Mouse (Mus musculus): ENCODE results near the gene Ankrd65. TPM values are rescaled to one million over a fixed set of nuclear protein-coding genes. Genes with fewer than 3 reads are reported as not detected.

The Ankrd65 gene
- polyA plus RNA-seq, 1 experiment: not detected

DNA sequence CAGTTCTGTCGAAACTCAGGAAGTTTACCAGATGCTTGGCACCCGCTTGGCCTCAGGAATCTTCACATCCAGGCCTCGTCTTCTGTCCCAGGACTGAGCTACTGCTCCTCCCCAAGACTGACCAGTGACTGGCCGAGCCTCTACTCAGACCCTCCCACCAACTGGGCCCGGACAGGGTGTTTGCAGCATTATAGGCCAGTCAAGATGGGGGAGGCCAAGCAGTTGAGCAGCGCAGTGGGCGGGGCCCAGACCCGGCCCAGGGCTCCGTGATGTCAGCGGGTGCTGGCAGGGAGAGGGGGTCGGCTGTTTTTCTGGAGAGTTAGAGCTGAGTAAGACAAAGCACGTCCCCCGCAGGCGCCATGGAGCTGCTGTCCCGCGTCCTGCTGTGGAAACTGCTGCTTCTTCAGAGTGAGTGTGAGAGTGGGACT, 49.3 kb downstream of the Ankrd65 start, which contains the start of gene Mxra8:
Mxra8 (plus strand) TSS at position 198 of the 428 bp plus-strand sequence.
- H3K79me2 ChIP-seq (ENCODE audit: control insufficient read depth, insufficient read depth): peaks cover 6% of the 10 kb centered on the region
- no peaks in the 10 kb centered on the region for H3K27me3 ChIP-seq (ENCODE audit: control insufficient read depth, insufficient read depth, insufficient read length)
- H3K36me3 ChIP-seq (ENCODE audit: control insufficient read depth, insufficient read depth): peaks cover 6% of the 10 kb centered on the region
- peak within 1 kb of the TSS; percentile 78 for H3K4me2 ChIP-seq (ENCODE audit: low read depth)
- H3ac ChIP-seq (ENCODE audit: control insufficient read depth, insufficient read length): peak within 1 kb of the TSS; percentile 2
- TF ChIP-seq MAX (IDR thresholded peaks at IDR 0.05; ENCODE audit: low read depth) (no peak), SRF (IDR thresholded peaks at IDR 0.05; ENCODE audit: control insufficient read depth, insufficient read length, low read depth) (no peak), REST (IDR thresholded peaks at IDR 0.05; ENCODE audit: insufficient read depth, insufficient read length) (no peak), TCF12 (IDR thresholded peaks at IDR 0.05; ENCODE audit: insufficient read depth, poor library complexity, severe bottlenecking) (no peak), TCF3 (IDR thresholded peaks at IDR 0.05; ENCODE audit: insufficient read length, low read depth) (no peak), CEBPB (IDR thresholded peaks at IDR 0.05; ENCODE audit: insufficient read depth, poor library complexity, severe bottlenecking) (no peak), POLR2AphosphoS2 (IDR thresholded peaks at IDR 0.05; ENCODE audit: insufficient read length, low read depth) (peak; percentile 20), POLR2A (IDR thresholded peaks at IDR 0.05; ENCODE audit: insufficient read length, low read depth) (peak; percentile 10)
- peak within 1 kb of the TSS; percentile 38 for H3K4me3 ChIP-seq

DNA sequence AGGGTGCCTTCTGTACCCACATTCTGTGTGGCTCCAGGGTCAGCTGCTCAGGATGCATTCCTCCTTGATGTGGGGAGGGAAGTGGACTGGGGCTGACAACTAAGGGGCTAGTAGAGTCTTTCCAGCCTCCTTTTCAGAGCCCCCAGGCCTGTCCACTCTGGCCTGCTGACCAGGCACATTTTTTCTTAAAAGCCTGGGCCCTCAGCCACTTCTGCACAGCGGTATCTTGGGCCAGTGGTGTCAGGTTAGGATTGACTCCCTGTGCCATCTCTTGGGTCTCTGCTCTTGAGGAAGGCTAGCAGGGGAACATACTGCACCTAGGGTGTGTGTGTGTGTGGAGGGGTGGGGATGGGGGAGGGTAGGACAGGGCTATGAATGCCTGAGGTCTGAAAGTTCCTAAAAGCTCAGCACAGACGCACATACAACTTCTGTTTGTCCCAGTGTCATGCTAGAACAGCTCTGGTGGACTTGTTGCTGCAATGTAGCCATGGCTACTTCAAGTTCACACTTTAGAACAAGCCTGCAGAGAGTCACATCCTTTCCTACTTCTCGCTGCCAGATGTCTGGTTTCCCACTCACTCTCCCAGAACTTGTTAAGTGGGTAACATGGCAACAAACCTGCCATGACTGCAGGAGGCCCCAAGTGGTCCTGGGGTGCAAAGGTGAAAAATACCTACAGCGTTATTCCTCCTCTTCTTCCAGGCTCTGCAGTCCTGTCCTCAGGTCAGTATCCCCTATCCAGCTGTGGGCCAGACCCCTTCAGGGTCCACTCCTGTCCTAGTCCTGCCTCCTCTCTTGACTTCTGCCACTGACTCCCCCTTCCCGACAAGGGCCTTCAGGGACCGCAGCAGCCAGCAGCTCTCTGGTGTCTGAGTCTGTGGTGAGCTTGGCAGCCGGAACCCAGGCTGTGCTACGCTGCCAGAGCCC, 50.1 kb downstream of the Ankrd65 start:
- Histone ChIP-seq H3ac (ENCODE audit: control insufficient read depth, insufficient read length) (peak overlapping the region; percentile 2), H3K36me3 (ENCODE audit: control insufficient read depth, insufficient read depth) (peaks cover 6% of the 10 kb centered on the region), H3K79me2 (ENCODE audit: control insufficient read depth, insufficient read depth) (peaks cover 6% of the 10 kb centered on the region), H3K27me3 (ENCODE audit: control insufficient read depth, insufficient read depth, insufficient read length) (no peaks in the 10 kb centered on the region), H3K4me2 (ENCODE audit: low read depth) (peak overlapping the region; percentile 78), H3K4me3 (peak overlapping the region; percentile 38)
- TF ChIP-seq CEBPB (IDR thresholded peaks at IDR 0.05; ENCODE audit: insufficient read depth, poor library complexity, severe bottlenecking) (no peak), TCF12 (IDR thresholded peaks at IDR 0.05; ENCODE audit: insufficient read depth, poor library complexity, severe bottlenecking) (no peak), TCF3 (IDR thresholded peaks at IDR 0.05; ENCODE audit: insufficient read length, low read depth) (no peak), REST (IDR thresholded peaks at IDR 0.05; ENCODE audit: insufficient read depth, insufficient read length) (no peak), E2F4 (IDR thresholded peaks at IDR 0.05; ENCODE audit: insufficient read depth) (no peak), MAX (IDR thresholded peaks at IDR 0.05; ENCODE audit: low read depth) (no peak), SRF (IDR thresholded peaks at IDR 0.05; ENCODE audit: control insufficient read depth, insufficient read length, low read depth) (no peak), USF1 (IDR thresholded peaks at IDR 0.05; ENCODE audit: low read depth) (no peak), MYOG (IDR thresholded peaks at IDR 0.05; ENCODE audit: control insufficient read depth in 1 of 3, insufficient read depth in 1 of 3, insufficient read length in 2 of 3, low read depth in 2 of 3) (no peak), MYOD1 (IDR thresholded peaks at IDR 0.05; ENCODE audit: control insufficient read depth in 1 of 3, insufficient read length in 2 of 3, low read depth in 2 of 3) (no peak), POLR2A (IDR thresholded peaks at IDR 0.05; ENCODE audit: insufficient read length, low read depth) (no peak), POLR2AphosphoS2 (IDR thresholded peaks at IDR 0.05; ENCODE audit: insufficient read length, low read depth) (no peak)

DNA sequence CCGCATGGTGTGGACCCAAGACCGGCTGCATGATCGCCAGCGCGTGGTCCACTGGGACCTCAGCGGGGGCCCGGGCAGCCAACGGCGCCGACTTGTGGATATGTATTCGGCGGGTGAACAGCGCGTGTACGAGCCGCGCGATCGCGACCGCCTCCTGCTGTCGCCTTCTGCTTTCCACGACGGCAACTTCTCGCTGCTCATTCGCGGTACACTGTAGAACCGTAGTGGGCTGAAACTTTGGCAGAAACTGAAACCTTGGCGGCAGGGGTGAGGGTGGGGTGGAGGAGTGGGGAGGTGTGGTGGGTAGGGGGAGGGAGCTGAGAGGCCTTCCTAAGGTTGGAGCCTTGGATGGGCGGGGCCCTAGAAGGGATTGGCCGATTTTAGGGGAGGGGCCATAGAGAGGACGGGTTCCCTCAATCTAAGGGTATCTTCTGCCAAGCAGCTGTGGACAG, 50.8 kb downstream of the Ankrd65 start:
- no peaks in the 10 kb centered on the region for H3K27me3 ChIP-seq (ENCODE audit: control insufficient read depth, insufficient read depth, insufficient read length)
- H3K79me2 ChIP-seq (ENCODE audit: control insufficient read depth, insufficient read depth): peaks cover 6% of the 10 kb centered on the region
- H3K4me2 ChIP-seq (ENCODE audit: low read depth): peak overlapping the region; percentile 78
- TF ChIP-seq POLR2A (IDR thresholded peaks at IDR 0.05; ENCODE audit: insufficient read length, low read depth) (peak; percentile 32), TCF3 (IDR thresholded peaks at IDR 0.05; ENCODE audit: insufficient read length, low read depth) (no peak)
- H3K4me3 ChIP-seq: peak overlapping the region; percentile 38
- peaks cover 6% of the 10 kb centered on the region for H3K36me3 ChIP-seq (ENCODE audit: control insufficient read depth, insufficient read depth)
- no peak overlapping the region for H3ac ChIP-seq (ENCODE audit: control insufficient read depth, insufficient read length)

DNA sequence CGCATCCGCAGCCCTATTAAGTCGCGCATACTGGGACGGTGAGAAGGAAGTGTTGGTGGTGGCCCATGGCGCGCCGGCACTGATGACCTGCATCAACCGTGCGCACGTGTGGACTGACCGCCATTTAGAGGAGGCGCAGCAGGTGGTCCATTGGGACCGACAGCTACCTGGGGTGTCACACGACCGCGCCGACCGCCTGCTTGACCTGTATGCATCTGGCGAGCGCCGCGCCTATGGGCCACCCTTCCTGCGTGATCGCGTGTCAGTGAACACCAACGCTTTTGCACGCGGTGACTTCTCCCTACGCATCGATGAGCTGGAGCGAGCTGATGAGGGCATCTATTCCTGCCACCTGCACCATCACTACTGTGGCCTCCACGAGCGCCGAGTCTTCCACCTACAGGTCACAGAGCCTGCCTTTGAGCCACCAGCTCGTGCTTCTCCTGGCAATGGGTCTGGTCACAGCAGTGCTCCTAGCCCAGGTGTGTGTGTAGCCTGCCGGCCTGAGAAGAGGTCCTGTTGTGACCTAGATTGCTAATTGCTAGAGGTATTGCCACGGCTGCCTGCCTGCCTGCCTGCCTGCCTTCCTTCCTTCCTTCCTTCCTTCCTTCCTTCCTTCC, 51.5 kb downstream of the Ankrd65 start:
- Histone ChIP-seq H3ac (ENCODE audit: control insufficient read depth, insufficient read length) (no peak overlapping the region), H3K79me2 (ENCODE audit: control insufficient read depth, insufficient read depth) (peaks cover 6% of the 10 kb centered on the region), H3K36me3 (ENCODE audit: control insufficient read depth, insufficient read depth) (peaks cover 6% of the 10 kb centered on the region), H3K4me3 (peak overlapping the region; percentile 38), H3K4me2 (ENCODE audit: low read depth) (no peak overlapping the region), H3K27me3 (ENCODE audit: control insufficient read depth, insufficient read depth, insufficient read length) (no peaks in the 10 kb centered on the region)
- TF ChIP-seq POLR2A (IDR thresholded peaks at IDR 0.05; ENCODE audit: insufficient read length, low read depth) (no peak), SRF (IDR thresholded peaks at IDR 0.05; ENCODE audit: control insufficient read depth, insufficient read length, low read depth) (no peak), MYOD1 (IDR thresholded peaks at IDR 0.05; ENCODE audit: control insufficient read depth in 1 of 3, insufficient read length in 2 of 3, low read depth in 2 of 3) (no peak), TCF12 (IDR thresholded peaks at IDR 0.05; ENCODE audit: insufficient read depth, poor library complexity, severe bottlenecking) (no peak), POLR2AphosphoS2 (IDR thresholded peaks at IDR 0.05; ENCODE audit: insufficient read length, low read depth) (no peak), REST (IDR thresholded peaks at IDR 0.05; ENCODE audit: insufficient read depth, insufficient read length) (no peak), MAX (IDR thresholded peaks at IDR 0.05; ENCODE audit: low read depth) (no peak), E2F4 (IDR thresholded peaks at IDR 0.05; ENCODE audit: insufficient read depth) (no peak), MYOG (IDR thresholded peaks at IDR 0.05; ENCODE audit: control insufficient read depth in 1 of 3, insufficient read depth in 1 of 3, insufficient read length in 2 of 3, low read depth in 2 of 3) (no peak), CEBPB (IDR thresholded peaks at IDR 0.05; ENCODE audit: insufficient read depth, poor library complexity, severe bottlenecking) (no peak), USF1 (IDR thresholded peaks at IDR 0.05; ENCODE audit: low read depth) (no peak), TCF3 (IDR thresholded peaks at IDR 0.05; ENCODE audit: insufficient read length, low read depth) (no peak)
